Mouse (Mus musculus) adrenal gland, adult (tissue): ENCODE results near the gene Gm13288.
"Not testable (repeated sequence)": the region's sequence is repeated elsewhere in the genome, so short reads cannot be mapped to it uniquely, and the experiment has no call there.

Experiments
- DNase-seq, 2 experiments: peaks; one replicate each; pipeline ENCODE4 v3.0.0; 2022 to 2023; ENCODE audit warnings: low spot score in 1 of 2; ENCODE audit not compliant: inconsistent age in 2 of 2

Gene Gm13288

DNA sequence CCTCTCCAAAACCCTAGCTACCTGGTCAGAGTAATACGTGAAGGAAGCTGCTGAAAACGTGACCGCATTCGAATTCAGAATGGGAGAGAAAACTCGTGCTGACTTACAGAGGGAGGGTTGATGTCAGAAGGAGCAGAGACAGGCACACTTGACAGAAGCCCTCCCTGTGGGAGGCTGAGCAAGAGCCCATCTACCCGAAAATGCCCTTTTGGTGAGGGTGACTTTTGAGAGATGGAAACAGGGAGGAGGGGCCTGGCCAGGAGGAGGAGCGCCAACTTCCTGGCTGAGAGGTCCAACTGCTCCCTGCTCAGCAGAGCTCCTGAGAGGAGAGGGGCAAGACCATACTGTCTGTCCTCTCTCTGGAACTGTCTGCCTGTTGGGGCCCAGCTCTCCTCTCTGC, 6.0 kb upstream of the Gm13288 start, which contains the start of gene Gm13285:
Gene Gm13285 (plus strand): TSS at position 301 of the 400 bp plus-strand sequence.
- peak in 1 of 2 experiments; percentile 22 for DNase-seq

DNA sequence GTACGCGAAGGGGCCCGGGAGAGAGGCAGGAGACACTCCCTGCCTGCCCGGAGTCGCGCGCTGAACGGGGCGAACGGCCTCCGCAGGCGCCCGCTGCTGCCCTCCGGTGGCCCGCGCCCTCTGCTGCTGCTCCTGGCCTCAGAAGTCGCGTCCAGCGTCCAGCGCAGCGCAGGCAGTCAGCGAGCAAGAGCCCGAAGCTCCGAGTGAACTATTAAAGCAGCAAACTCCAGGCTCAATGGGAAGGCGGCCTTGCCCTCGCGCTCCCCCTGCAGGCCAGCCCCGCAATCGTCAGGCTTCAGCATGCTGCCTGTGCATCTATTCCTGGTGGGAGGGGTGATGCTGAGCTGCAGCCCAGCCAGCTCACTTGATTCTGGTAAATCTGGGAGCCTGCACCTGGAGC, 2.4 kb upstream of the Gm13288 start, which contains the start of gene Gm13287:
Gene Gm13287 (plus strand): TSS at position 301 of the 400 bp plus-strand sequence.
- DNase-seq, result not testable (repeated sequence)

DNA sequence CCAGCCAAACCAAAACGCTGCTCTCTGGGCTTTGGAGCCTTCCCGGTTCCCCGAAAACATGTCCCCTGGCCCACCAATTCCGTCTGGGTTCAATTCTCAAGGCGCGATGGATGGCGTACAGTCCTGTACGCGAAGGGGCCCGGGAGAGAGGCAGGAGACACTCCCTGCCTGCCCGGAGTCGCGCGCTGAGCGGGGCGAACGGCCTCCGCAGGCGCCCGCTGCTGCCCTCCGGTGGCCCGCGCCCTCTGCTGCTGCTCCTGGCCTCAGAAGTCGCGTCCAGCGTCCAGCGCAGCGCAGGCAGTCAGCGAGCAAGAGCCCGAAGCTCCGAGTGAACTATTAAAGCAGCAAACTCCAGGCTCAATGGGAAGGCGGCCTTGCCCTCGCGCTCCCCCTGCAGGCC, 430 bp downstream of the Gm13288 start:
- peak; percentile 56 to 76 for DNase-seq

DNA sequence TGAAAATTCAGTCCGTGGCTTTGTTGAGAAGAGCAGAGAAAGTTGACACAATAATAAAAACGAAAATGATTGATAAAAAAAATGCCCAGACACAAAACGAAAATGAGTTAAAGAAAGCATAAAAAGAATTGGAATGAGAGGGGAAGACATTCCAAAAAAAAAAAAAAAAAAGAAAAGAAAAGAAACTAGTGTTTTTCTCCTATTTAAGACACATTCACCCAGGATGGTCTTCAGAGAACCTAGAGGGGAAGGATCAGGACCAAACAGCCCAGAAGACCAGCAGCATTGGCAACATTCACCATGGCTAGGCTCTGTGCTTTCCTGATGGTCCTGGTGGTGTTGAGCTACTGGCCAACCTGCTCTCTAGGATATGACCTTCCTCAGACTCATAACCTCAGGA, 10.6 kb downstream of the Gm13288 start, which contains the start of gene Ifna7:
Gene Ifna7 (plus strand): TSS at position 301 of the 400 bp plus-strand sequence.
- no peak for DNase-seq

DNA sequence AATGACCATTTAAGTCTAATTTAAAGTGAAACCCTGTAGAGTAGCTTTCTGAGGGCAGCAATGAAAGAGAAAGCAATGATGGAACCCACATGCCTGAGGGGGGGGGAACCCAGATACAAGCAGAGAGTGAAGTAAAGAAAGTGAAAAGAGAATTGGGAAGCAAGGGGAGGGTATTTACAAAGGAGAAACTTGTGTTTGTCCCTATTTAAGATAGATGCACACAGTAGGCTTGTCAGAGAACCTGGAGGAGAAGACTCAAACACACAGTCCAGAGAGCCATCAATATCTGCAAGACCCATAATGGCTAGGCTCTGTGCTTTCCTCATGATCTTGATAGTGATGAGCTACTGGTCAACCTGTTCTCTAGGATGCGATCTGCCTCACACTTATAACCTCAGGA, 14.3 kb downstream of the Gm13288 start, which contains the start of gene Ifna11:
Gene Ifna11 (plus strand): TSS at position 301 of the 400 bp plus-strand sequence.
- no peak for DNase-seq

DNA sequence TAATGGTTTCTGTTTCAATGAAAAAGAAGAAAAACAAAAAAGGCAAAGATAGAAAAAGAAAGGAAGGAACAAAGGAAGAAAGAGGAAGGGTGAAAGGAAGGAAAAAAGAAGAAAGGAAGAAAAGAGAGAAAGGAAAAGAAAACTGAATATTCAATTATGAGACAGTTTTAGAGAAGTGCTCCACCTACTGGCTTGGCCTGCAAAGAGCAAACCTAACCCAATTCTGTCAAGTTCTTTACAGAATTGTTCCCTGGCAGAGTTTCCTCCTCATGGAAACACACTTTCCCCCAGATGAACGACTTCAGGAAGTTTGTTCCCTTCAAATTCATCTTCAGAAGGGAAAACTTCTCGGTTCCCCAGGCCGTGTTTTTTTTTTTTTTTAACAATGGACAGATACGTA, 17.7 kb downstream of the Gm13288 start:
- DNase-seq, result peak in 1 of 2 experiments; percentile 32

DNA sequence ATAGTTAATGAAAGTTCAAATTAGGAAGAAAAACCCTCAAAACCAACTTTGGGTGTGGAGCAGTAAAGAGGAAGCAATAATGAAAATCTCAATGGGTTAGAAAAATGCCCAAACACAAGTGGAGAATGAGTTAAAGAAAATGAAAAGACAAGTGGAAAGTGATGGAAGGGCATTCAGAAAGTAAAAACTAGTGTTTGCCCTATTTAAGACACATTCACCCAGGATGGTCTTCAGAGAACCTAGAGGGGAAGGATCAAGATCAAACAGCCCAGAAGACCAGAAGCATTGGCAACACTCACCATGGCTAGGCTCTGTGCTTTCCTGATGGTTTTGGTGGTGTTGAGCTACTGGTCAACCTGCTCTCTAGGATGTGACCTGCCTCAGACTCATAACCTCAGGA, 21.8 kb downstream of the Gm13288 start, which contains the start of gene Ifna6:
Gene Ifna6 (plus strand): TSS at position 301 of the 400 bp plus-strand sequence.
- DNase-seq, result not testable (repeated sequence)

DNA sequence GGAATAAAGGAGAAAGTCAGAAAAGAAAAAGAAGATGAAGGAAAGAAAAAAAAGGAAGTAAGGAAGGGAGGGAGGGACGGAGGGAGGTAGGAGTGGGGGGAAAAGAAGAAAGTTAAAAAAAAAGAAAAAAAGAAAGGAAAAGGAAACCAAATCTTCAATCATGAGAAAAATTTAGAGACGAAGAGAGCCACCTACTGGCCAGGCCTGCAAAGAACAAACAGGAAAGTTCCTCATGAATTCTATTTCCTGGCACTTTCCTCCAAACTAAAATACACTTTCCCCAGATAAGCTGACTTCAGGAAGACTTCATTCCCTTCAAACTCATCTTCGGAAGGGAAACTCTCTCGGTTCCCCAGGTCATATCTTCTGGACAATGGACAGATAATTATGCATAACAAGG, 25.2 kb downstream of the Gm13288 start:
- DNase-seq, result peak in 1 of 2 experiments; percentile 41

DNA sequence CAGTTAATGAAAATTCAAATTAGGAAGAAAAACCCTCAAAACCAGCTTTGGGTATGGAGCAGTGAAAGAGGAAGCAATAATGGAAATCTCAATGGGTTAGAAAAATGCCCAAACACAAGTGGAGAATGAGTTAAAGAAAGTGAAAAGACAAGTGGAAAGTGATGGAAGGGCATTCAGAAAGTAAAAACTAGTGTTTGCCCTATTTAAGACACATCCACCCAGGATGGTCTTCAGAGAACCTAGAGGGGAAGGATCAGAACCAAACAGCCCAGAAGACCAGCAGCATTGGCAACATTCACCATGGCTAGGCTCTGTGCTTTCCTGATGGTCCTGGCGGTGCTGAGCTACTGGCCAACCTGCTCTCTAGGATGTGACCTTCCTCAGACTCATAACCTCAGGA, 29.9 kb downstream of the Gm13288 start, which contains the start of gene Ifna5:
Gene Ifna5 (plus strand): TSS at position 301 of the 400 bp plus-strand sequence.
- DNase-seq, result not testable (repeated sequence)

DNA sequence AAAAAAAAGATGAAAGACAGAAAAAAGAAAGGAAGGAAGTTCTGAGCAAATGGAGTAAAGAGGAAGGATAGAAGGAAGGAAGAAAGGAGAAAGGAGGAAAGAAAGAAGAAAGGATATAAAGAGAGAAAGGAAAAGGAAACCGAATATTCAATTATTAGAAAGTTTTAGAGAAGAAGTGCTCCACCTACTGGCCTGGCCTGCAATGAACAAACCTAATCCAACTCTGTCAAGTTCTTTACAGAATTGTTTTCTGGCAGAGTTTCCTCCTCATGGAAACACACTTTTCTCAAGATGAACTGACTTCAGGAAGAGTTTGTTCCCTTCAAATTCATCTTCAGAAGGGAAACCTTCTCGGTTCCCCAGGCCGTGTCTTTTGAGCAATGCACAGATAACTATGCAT, 33.5 kb downstream of the Gm13288 start:
- peak in 1 of 2 experiments; percentile 35 for DNase-seq

DNA sequence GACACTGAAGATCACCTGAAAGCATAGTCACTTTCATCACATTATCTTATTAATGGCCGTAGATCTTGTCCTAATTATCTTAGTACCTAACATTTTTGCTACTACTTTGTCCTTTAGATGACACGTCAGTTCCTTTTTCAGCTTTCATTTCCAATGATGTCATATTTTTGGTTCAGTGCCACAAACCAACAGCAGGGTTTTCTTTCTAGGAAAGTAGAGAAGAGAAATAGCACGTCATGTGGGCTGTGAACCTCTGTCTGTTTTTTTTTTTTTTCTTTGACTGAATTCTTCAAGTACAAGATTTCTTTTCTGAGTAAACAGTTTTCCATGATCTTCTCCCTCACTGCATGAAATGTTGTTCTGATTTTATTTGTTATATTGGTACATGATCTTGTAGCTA, 34.7 kb downstream of the Gm13288 start:
- no peak for DNase-seq

DNA sequence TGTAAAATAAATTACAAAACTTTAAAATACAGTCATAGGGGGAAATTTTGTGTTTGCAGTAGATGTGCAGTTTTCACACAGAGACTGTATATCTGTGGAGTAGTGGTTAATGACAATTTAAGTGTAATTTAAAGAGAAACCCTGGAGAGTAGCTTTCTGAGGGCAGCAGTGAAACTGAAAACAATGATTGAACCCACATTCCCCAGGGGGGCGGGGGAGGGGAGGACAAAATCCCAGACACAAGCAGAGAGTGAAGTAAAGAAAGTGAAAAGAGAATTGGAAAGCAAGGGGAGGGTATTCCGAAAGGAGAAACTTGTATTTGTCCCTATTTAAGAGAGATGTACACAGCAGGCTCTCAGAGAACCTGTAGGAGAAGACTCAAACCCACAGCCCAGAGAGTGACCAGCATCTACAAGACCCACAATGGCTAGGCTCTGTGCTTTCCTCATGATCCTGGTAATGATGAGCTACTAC, 36.1 kb downstream of the Gm13288 start, which contains the start of gene Ifna4:
Gene Ifna4 (plus strand): TSS at position 424 of the 474 bp plus-strand sequence.
- DNase-seq, result no peak

DNA sequence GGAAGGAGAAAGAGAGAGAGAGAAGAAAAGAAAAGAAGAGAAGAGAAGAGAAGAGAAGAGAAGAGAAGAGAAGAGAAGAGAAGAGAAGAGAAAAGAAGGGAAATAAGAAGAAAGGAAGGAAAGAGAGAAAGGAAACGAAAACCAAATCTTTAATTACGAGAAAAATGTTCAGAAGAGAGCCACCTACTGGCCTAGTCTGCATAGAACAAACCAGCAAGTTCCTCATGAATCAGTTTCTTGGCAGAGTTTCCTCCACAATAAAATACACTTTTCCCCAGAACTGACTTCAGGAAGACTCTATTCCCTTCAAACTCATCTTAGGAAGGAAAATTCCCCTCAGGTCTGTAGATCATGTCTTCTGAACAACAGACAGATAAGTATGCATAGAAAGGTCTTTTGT, 40.0 kb downstream of the Gm13288 start:
- DNase-seq, result no peak

DNA sequence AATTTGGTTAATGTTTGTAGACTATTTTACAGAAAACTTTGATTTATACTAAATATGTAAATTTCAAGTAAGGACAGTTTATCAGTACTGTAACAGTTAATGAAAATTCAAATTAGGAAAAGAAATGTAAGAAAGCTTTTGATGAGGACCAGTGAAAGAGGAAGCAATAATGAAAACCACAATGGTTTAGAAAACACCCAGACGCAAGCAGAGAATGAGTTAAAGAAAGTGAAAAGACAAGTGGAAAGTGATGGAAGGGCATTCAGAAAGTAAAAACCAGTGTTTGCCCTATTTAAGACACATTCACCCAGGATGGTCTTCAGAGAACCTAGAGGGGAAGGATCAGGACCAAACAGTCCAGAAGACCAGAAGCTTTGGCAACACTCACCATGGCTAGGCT, 44.4 kb downstream of the Gm13288 start, which contains the start of gene Ifna1:
Gene Ifna1 (plus strand): TSS at position 390 of the 400 bp plus-strand sequence.
- no peak for DNase-seq

DNA sequence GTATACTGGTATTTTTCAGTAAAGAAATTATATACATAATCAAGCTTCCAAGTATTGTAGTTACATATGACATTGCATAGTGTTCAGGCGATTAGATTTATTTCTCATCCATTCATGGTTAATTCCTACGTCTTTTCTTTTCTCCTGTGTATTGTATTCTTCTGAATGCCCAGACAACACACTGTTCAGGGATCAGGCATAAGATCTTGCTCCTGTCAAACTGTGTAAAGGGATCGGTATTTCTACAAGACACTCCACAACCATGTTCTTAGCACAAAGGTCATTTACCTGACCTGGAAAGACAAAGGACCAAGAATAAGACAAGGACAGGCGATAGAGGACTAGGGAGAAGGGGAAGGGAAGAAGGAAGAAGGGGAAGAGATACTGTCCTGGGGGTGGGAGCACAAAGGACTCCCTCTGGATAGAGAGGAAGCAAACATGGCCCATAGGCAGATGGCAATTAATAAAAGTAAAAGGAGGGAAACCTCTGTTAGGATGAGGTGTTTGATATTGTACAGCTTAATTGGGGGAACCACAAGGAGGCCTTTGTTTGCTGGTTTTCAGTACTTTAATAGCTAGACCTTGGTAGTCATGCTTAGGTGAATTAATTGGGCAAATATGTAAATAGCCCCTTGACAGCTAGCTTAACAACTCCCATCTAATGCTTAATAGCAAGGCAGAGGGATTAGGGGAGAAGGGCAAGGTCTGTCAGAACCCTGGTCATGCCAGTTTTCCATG, 45.9 kb downstream of the Gm13288 start:
- DNase-seq, result no peak
